Mouse (Mus musculus) cortical plate, adult 2 months (tissue): Measurements from ENCODE around the gene Alg9. TPM values are rescaled to one million over a fixed set of nuclear protein-coding genes. Genes with fewer than 3 reads are reported as not detected.
A peak's percentile ranks its signal among the peaks of the same experiment; 100 is the strongest.

Source experiments
- H3K27ac ChIP-seq: fragments of 200-500 bp; 2 replicates; pipeline ENCODE4 v1.5.1; 2012; ENCODE audit warnings: low read length, control low read depth, inconsistent platforms; ENCODE audit not compliant: insufficient read depth
- H3K4me1 ChIP-seq: fragments of 200-500 bp; 2 replicates; pipeline ENCODE4 v1.6.1; 2011; ENCODE audit warnings: low read length; ENCODE audit not compliant: control insufficient read depth, insufficient read depth
- H3K4me3 ChIP-seq: fragments of 200-500 bp; 2 replicates; pipeline ENCODE4 v1.5.1; 2011; ENCODE audit warnings: mild to moderate bottlenecking, low read length, control low read depth; ENCODE audit not compliant: insufficient read depth
- CTCF ChIP-seq: fragments of 200-500 bp; IDR thresholded peaks from 2 replicates; pipeline ENCODE4 v1.5.1; 2011; ENCODE audit warnings: mild to moderate bottlenecking, control low read depth, low read length; ENCODE audit not compliant: insufficient read depth; ENCODE audit errors: extremely low read depth
- POLR2A ChIP-seq: fragments of 200-500 bp; IDR thresholded peaks from 2 replicates; pipeline ENCODE4 v1.6.1; 2011; ENCODE audit warnings: mild to moderate bottlenecking, low read length, control low read depth; ENCODE audit not compliant: insufficient read depth; ENCODE audit errors: extremely low read depth
- polyA plus RNA-seq: library from polyadenylated mRNA; depleted of rRNA; stranded (reverse); fragments of >200 nt; gene quantifications from 2 replicates; pipeline ENCODE4 v1.2.3, GENCODE M21; 2012; rRNA removed

Alg9 gene
- polyA plus RNA-seq = 22.2 and 23.7 TPM in 2 replicates

GRCm38 (mm10) chr9:50774991-50775612, at the start of gene Alg9, which contains the start of gene 1110032A03Rik:
Alg9 (plus strand) TSS chr9:50775019.
1110032A03Rik (minus strand) TSS chr9:50775520.
- Histone ChIP-seq H3K27ac (0 out of 2 replicates have a peak within 1 kb of the TSS, but pooled peaks have one; percentile 51), H3K4me3 (peak within 1 kb of the TSS; percentile 64)
- TF ChIP-seq CTCF (no peak), POLR2A (peak; percentile 67)

GRCm38 (mm10) chr9:50725921-50726590, 48.8 kb upstream of the Alg9 start:
- Histone ChIP-seq H3K4me1 (no peaks in the 10 kb centered on the region), H3K27ac (no peak overlapping the region)
- no peak for TF ChIP-seq CTCF
- no peak for TF ChIP-seq POLR2A

More at GRCm38 (mm10) chr9:50774991-50775612, at the start of gene Alg9, which contains the start of gene 1110032A03Rik:
- peaks cover 3% of the 10 kb centered on the region; the same call in 1 of the 2 replicates for H3K4me1 ChIP-seq

GRCm38 (mm10) chr9:50727171-50727924, 47.5 kb upstream of the Alg9 start:
- no peak overlapping the region for H3K27ac ChIP-seq
- TF ChIP-seq CTCF (no peak), POLR2A (no peak)
- peak overlapping the region; percentile 62 for H3K4me3 ChIP-seq
- no peaks in the 10 kb centered on the region for H3K4me1 ChIP-seq

More at GRCm38 (mm10) chr9:50725921-50726590, 48.8 kb upstream of the Alg9 start:
- H3K4me3 ChIP-seq = no peak overlapping the region

GRCm38 (mm10) chr9:50727925-50728651, 46.7 kb upstream of the Alg9 start:
- TF ChIP-seq POLR2A (peak; percentile 21; the same call in 1 of the 2 replicates), CTCF (no peak)
- Histone ChIP-seq H3K4me3 (peak overlapping the region; percentile 62), H3K27ac (no peak overlapping the region), H3K4me1 (no peaks in the 10 kb centered on the region)

GRCm38 (mm10) chr9:50729600-50729999, 45.2 kb upstream of the Alg9 start:
- TF ChIP-seq POLR2A = no peak
- no peak for TF ChIP-seq CTCF
- no peaks in the 10 kb centered on the region for H3K4me1 ChIP-seq
- no peak overlapping the region for H3K27ac ChIP-seq
- no peak overlapping the region for H3K4me3 ChIP-seq

- no peak overlapping the region for H3K27ac ChIP-seq
These were observed 42.3 kb upstream of the Alg9 start for GRCm38 (mm10) chr9:50732560-50732959.

GRCm38 (mm10) chr9:50734989-50735388, 39.8 kb upstream of the Alg9 start:
- no peak overlapping the region for H3K4me3 ChIP-seq

More at GRCm38 (mm10) chr9:50732560-50732959, 42.3 kb upstream of the Alg9 start:
- H3K4me1 ChIP-seq = no peaks in the 10 kb centered on the region
- H3K4me3 ChIP-seq = no peak overlapping the region
- TF ChIP-seq CTCF (no peak), POLR2A (no peak)

GRCm38 (mm10) chr9:50738914-50739870, 35.6 kb upstream of the Alg9 start, which contains the start of gene Dixdc1:
Dixdc1 (minus strand) TSS chr9:50739517.
- H3K27ac ChIP-seq = no peak within 1 kb of the TSS
- peak within 1 kb of the TSS; percentile 25 for H3K4me3 ChIP-seq
- no peak for TF ChIP-seq CTCF
- no peak for TF ChIP-seq POLR2A
- no peaks in the 10 kb centered on the region; the same call in 1 of the 2 replicates for H3K4me1 ChIP-seq

More at GRCm38 (mm10) chr9:50734989-50735388, 39.8 kb upstream of the Alg9 start:
- TF ChIP-seq POLR2A (no peak), CTCF (peak; percentile 79)
- H3K4me1 ChIP-seq = no peaks in the 10 kb centered on the region
- no peak overlapping the region for H3K27ac ChIP-seq
